Mouse (Mus musculus) adrenal gland, adult 8-10 months (tissue): ENCODE measurements around the gene Tnip3. TPM values are rescaled to one million over a fixed set of nuclear protein-coding genes. Genes with fewer than 3 reads are reported as not detected.
A peak's percentile ranks its signal among the peaks of the same experiment; 100 is the strongest.

ENCODE experiments used
- DNase-seq: peaks from one replicate; pipeline ENCODE4 v3.0.0; 2022
- total RNA-seq, 4 experiments: library from RNA; stranded (reverse); gene quantifications; 2 replicates each; pipeline ENCODE4 v1.2.4; 2022

Tnip3 gene
- 1 to 10 TPM in 1 of 4 experiments, under 1 TPM in 3; 0.14 to 1.4 (median 0.56) TPM for total RNA-seq

GRCm38 (mm10) chr6:65525192-65525591 is at the start of gene Tnip3:
Gene Tnip3 (plus strand): TSS chr6:65525313.
- no peak for DNase-seq

- no peak for DNase-seq
These were observed 26.3 kb upstream of the Tnip3 start for GRCm38 (mm10) chr6:65498786-65499185.

- DNase-seq, result peak; percentile 18
These were observed 15.0 kb upstream of the Tnip3 start for GRCm38 (mm10) chr6:65510051-65510669.

GRCm38 (mm10) chr6:65513813-65514212 is 11.3 kb upstream of the Tnip3 start:
- no peak for DNase-seq

- no peak for DNase-seq
These were observed 8.4 kb upstream of the Tnip3 start for GRCm38 (mm10) chr6:65516759-65517158.

GRCm38 (mm10) chr6:65520821-65521220 is 4.3 kb upstream of the Tnip3 start:
- DNase-seq, result no peak

GRCm38 (mm10) chr6:65527892-65528291 is 2.8 kb downstream of the Tnip3 start:
- no peak for DNase-seq

GRCm38 (mm10) chr6:65531232-65531848 is 6.2 kb downstream of the Tnip3 start:
- DNase-seq, result no peak

- no peak for DNase-seq
These were observed 8.6 kb downstream of the Tnip3 start for GRCm38 (mm10) chr6:65533687-65534086.

GRCm38 (mm10) chr6:65537327-65537884 is 12.3 kb downstream of the Tnip3 start:
- DNase-seq, result no peak

- DNase-seq, result no peak
These were observed 13.0 kb downstream of the Tnip3 start for GRCm38 (mm10) chr6:65538022-65538652.

GRCm38 (mm10) chr6:65538921-65539320 is 13.8 kb downstream of the Tnip3 start:
- no peak for DNase-seq

- DNase-seq, result no peak
These were observed 15.0 kb downstream of the Tnip3 start for GRCm38 (mm10) chr6:65540138-65540537.

- no peak for DNase-seq
These were observed 16.0 kb downstream of the Tnip3 start for GRCm38 (mm10) chr6:65541094-65541493.

- no peak for DNase-seq
These were observed 17.3 kb downstream of the Tnip3 start for GRCm38 (mm10) chr6:65542391-65542790.

- no peak for DNase-seq
These were observed 17.8 kb downstream of the Tnip3 start for GRCm38 (mm10) chr6:65542913-65543312.

GRCm38 (mm10) chr6:65563887-65564656 is 39.0 kb downstream of the Tnip3 start:
- DNase-seq, result no peak

- no peak for DNase-seq
These were observed 39.5 kb downstream of the Tnip3 start for GRCm38 (mm10) chr6:65564657-65565039.

- no peak for DNase-seq
These were observed 44.6 kb downstream of the Tnip3 start for GRCm38 (mm10) chr6:65569741-65570140.

- DNase-seq, result no peak
These were observed 53.2 kb downstream of the Tnip3 start for GRCm38 (mm10) chr6:65578151-65578973.

GRCm38 (mm10) chr6:65583029-65583428 is 57.9 kb downstream of the Tnip3 start:
- DNase-seq, result no peak

- DNase-seq, result no peak
These were observed 59.8 kb downstream of the Tnip3 start for GRCm38 (mm10) chr6:65584870-65585332.
